Mouse (Mus musculus) spleen, adult 2 months (tissue): ENCODE results near the gene 4921539E11Rik. TPM values are rescaled to one million over a fixed set of nuclear protein-coding genes. Genes with fewer than 3 reads are reported as not detected.

Experiments used
- DNase-seq, 2 experiments: peaks; one replicate each; pipeline versions ENCODE4 v3.0.0 to v3.0.0-alpha.2; 2012 to 2021; ENCODE audit warnings: low spot score in 2 of 2, low read depth in 1 of 2
- H3K27ac ChIP-seq: fragments of 200-500 bp; 2 replicates; pipeline ENCODE4 v1.5.1; 2012; ENCODE audit warnings: low read length, inconsistent platforms; ENCODE audit not compliant: insufficient read depth
- H3K27me3 ChIP-seq: fragments of 200-500 bp; 2 replicates; pipeline ENCODE4 v1.6.1; 2012; ENCODE audit warnings: mild to moderate bottlenecking, moderate library complexity, low read length, inconsistent platforms; ENCODE audit not compliant: control insufficient read depth, insufficient read depth
- H3K36me3 ChIP-seq: fragments of 200-500 bp; 2 replicates; pipeline ENCODE4 v1.6.1; 2012; ENCODE audit warnings: mild to moderate bottlenecking, low read length, inconsistent platforms; ENCODE audit not compliant: control insufficient read depth, insufficient read depth
- H3K4me1 ChIP-seq: fragments of 200-500 bp; 2 replicates; pipeline ENCODE4 v1.6.1; 2011; ENCODE audit warnings: inconsistent platforms; ENCODE audit not compliant: control insufficient read depth, insufficient read depth, insufficient read length
- H3K4me3 ChIP-seq: fragments of 200-500 bp; 2 replicates; pipeline ENCODE4 v1.5.1; 2011; ENCODE audit warnings: mild to moderate bottlenecking, inconsistent platforms; ENCODE audit not compliant: insufficient read depth, insufficient read length; ENCODE audit errors: extremely low read depth
- CTCF ChIP-seq: fragments of 200-500 bp; IDR thresholded peaks from 2 replicates; pipeline ENCODE4 v1.5.1; 2011; ENCODE audit warnings: mild to moderate bottlenecking, inconsistent platforms; ENCODE audit not compliant: insufficient read depth, insufficient read length, insufficient replicate concordance; ENCODE audit errors: extremely low read depth
- POLR2A ChIP-seq: fragments of 200-500 bp; IDR thresholded peaks from 2 replicates; pipeline ENCODE4 v1.6.1; 2011; ENCODE audit warnings: low read depth, low read length, inconsistent platforms
- WGBS: fragments of 180-500 bp; shearing (Covaris S2); methylation state at CpG from one replicate; pipeline ENCODE4 v1.1.7; 2018; 5-methylcytosine and 5-hydroxymethylcytosine counted together
- polyA plus RNA-seq: library from polyadenylated mRNA; depleted of rRNA; stranded (reverse); fragments of >200 nt; gene quantifications from 2 replicates; pipeline ENCODE4 v1.2.3, GENCODE M21; 2012; rRNA removed

4921539E11Rik gene
- polyA plus RNA-seq, 1 experiment = not detected

DNA sequence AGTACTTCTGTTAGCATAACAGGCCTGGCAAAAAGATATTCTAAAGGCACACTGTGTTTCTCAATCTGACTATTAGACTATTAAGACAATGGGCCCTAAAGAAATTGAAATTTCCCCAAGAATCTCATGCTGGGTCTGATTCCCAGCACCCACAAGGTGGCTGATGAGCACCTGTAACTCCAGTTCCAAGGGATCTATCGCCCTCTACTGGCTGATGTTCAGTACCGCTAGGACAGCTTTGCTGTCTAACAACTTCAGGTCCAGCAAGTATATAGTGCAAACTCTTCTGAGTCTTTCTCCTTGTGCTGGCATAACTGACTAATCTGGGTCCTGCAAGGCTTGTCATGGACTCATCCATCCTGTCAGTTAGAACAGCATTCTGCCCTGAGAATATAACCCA is 98.2 kb downstream of the 4921539E11Rik start:
- Histone ChIP-seq H3K4me3 (no peak overlapping the region), H3K36me3 (peaks cover 5% of the 10 kb centered on the region), H3K27me3 (no peaks in the 10 kb centered on the region), H3K4me1 (no peaks in the 10 kb centered on the region), H3K27ac (no peak overlapping the region)
- no peak for DNase-seq
- WGBS = 88% methylated on average over 2 of the region's 2 CpGs
- TF ChIP-seq CTCF (no peak), POLR2A (no peak)

DNA sequence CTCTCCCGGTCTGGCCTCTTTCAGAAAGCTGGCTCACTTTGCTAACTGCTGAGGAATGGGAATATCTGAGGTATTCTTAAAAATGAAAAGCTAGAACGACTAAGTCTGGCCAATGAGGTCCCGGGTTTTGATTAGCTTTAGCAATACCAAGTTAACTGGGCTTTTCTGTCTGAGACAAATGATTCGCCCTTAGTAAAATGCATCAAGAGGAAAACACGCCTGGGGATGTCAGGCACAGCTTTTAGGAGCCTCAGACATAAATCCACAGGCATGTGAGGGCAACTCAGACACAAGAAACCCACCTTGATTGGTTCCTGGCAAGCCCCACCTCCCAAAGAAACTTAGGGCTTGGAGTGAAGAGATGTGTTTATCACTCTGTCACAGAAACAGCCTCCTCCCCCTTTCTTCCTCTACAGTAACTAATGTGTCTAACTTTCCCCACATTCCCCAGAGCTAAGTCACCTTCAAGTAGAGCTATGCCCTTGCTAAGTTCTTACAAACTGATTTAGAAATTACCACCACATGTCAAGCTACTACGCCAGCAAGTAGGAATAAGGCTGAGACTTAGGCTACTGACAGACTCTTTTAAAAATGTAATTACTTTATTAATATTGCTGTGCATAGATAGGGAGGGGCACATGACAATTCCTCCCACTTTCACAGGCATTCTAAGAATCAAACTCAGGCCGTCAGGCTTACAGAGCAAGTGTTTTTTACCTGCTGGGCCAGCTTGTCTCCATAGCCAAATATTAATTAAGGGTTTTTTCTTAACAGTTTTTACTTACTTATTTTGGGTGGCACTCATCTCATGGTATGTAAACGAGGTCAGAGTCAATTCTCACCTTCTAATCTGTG is 101.7 kb downstream of the 4921539E11Rik start:
- Histone ChIP-seq H3K4me3 (no peak overlapping the region), H3K27ac (no peak overlapping the region), H3K4me1 (no peaks in the 10 kb centered on the region), H3K27me3 (no peaks in the 10 kb centered on the region), H3K36me3 (peaks cover 8% of the 10 kb centered on the region)
- TF ChIP-seq POLR2A (no peak), CTCF (no peak)
- 89% methylated on average over 8 of the region's 8 CpGs for WGBS
- DNase-seq = no peak

Other genes starting within 250 kb of the 4921539E11Rik start
- 8.6 and 9.7 TPM in 2 replicates for gene Mier1, start 176.5 kb downstream of the 4921539E11Rik start, polyA plus RNA-seq
- gene Wdr78, start 176.3 kb downstream of the 4921539E11Rik start, polyA plus RNA-seq = 0.57 and 1.2 TPM in 2 replicates
- gene Slc35d1, start 75.7 kb downstream of the 4921539E11Rik start, polyA plus RNA-seq = 1.4 and 1.7 TPM in 2 replicates
- gene Oma1, start 22.9 kb upstream of the 4921539E11Rik start, polyA plus RNA-seq = 3.8 and 6.4 TPM in 2 replicates